Mouse (Mus musculus) lung, postnatal 0 days (tissue): ENCODE results near the gene Pcca. TPM values are rescaled to one million over a fixed set of nuclear protein-coding genes. Genes with fewer than 3 reads are reported as not detected.

ENCODE experiments used
- ATAC-seq: fragments of 200-750 bp; cut with Nextera tagmentation; 2 replicates; pipeline ENCODE4 v1.8.0; 2017; ENCODE audit warnings: moderate library complexity
- DNase-seq: peaks from one replicate; pipeline ENCODE4 v3.0.0-alpha.2; 2016; ENCODE audit warnings: low spot score
- H3K27ac ChIP-seq: fragments of 300-500 bp; sonication (generic); 2 replicates; pipeline ENCODE4 v1.5.1; 2014; ENCODE audit warnings: antibody characterized with exemption, mild to moderate bottlenecking, low read length, mixed read lengths
- H3K27me3 ChIP-seq: fragments of 300-500 bp; sonication (generic); replicated peaks from 2 replicates; pipeline ENCODE4 v1.6.1; 2014; ENCODE audit warnings: low read length, mixed read lengths; ENCODE audit not compliant: insufficient read depth
- H3K36me3 ChIP-seq: fragments of 300-500 bp; sonication (generic); 2 replicates; pipeline ENCODE4 v1.6.1; 2014; ENCODE audit warnings: low read length, mixed read lengths; ENCODE audit not compliant: insufficient read depth
- H3K4me1 ChIP-seq: fragments of 300-500 bp; sonication (generic); 2 replicates; pipeline ENCODE4 v1.6.1; 2014; ENCODE audit warnings: antibody characterized with exemption, low read depth, low read length, mixed read lengths; ENCODE audit not compliant: insufficient read depth
- H3K4me2 ChIP-seq: fragments of 300-500 bp; sonication (generic); replicated peaks from 2 replicates; pipeline ENCODE4 v1.6.1; 2014; ENCODE audit warnings: low read depth, mild to moderate bottlenecking, low read length, moderate library complexity, mixed read lengths
- H3K4me3 ChIP-seq: fragments of 300-500 bp; sonication (generic); 2 replicates; pipeline ENCODE4 v1.5.1; 2014; ENCODE audit warnings: low read depth, low read length
- H3K9ac ChIP-seq: fragments of 300-500 bp; sonication (generic); replicated peaks from 2 replicates; pipeline ENCODE4 v1.6.1; 2014; ENCODE audit warnings: low read depth, mild to moderate bottlenecking
- H3K9me3 ChIP-seq: fragments of 300-500 bp; sonication (generic); 2 replicates; pipeline ENCODE4 v1.6.1; 2016; ENCODE audit warnings: low read length, mixed read lengths
- CTCF ChIP-seq: IDR thresholded peaks from 2 replicates; pipeline ENCODE4 v1.5.1; 2016; ENCODE audit warnings: antibody characterized with exemption, mild to moderate bottlenecking
- EP300 ChIP-seq: IDR thresholded peaks from 2 replicates; pipeline ENCODE4 v1.6.1; 2016; ENCODE audit warnings: antibody characterized with exemption, mild to moderate bottlenecking, control low read depth
- WGBS: fragments of 180-500 bp; shearing (Covaris S2); extraction: QIAGEN DNeasy Blood & Tissue Kit; methylation state at CpG from one replicate; pipeline ENCODE4 v1.1.7; 2014; 5-methylcytosine and 5-hydroxymethylcytosine counted together
- polyA plus RNA-seq: library from polyadenylated mRNA; unstranded; fragments of >200 nt; fragmentation: Nextera tagmentation; extraction: Ambion mirVana; gene quantifications from 2 replicates; pipeline ENCODE4 v1.2.1, GENCODE M21; 2015

Pcca gene
- polyA plus RNA-seq, 1 experiment from 2014 or later, result 10.4 TPM

DNA sequence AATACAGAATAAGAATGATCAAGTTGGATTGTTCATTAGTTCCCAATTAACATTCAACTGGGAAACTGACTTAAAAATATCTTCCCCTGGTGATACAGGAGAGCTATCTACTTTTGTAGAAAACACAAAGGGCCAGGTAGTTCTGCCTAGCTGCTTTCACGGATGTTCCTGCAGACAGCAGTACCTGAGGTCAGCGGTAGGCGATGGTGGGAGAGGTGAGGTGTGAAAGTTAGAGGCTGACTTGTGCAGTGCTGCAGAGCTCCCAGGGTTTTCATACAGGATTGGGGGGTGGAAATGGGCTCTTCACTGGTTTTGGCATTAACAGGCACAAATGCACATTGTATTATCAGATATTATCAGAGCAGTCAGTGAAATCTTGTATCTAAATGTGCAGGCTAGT, 343.7 kb downstream of the Pcca start:
- DNase-seq (no peak), ATAC-seq (no peak)
- Histone ChIP-seq H3K4me1 (no peaks in the 10 kb centered on the region), H3K27me3 (no peaks in the 10 kb centered on the region), H3K36me3 (no peaks in the 10 kb centered on the region), H3K9ac (no peak overlapping the region), H3K27ac (no peak overlapping the region), H3K4me2 (no peak overlapping the region), H3K9me3 (no peaks in the 10 kb centered on the region), H3K4me3 (no peak overlapping the region)
- TF ChIP-seq EP300 (no peak), CTCF (no peak)
- 77% methylated on average over 3 of the region's 3 CpGs for WGBS

DNA sequence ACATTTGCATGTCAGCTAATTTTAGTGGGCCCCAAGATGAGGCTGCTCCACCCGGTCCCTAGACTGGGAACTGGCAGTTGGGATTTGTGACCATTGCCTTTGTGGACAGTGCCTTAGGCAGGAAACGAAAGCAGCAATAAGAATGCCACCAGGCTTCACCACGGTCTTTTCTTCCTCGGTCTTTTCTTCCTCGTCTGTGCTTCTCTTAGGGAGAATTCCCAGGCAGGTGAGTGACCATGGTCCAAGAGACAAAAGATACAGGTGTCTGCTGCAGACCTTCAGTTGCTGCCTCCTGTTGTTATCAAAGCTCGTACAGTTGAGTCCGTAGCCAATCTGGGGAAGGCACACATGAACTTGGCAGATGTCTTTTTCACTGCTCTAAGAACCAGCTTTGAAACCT, 346.2 kb downstream of the Pcca start:
- no peaks in the 10 kb centered on the region for H3K9me3 ChIP-seq
- TF ChIP-seq CTCF, result no peak
- no peak for TF ChIP-seq EP300
- WGBS, result 81% methylated on average over 7 of the region's 7 CpGs
- no peak overlapping the region for H3K27ac ChIP-seq
- DNase-seq, result no peak
- H3K4me3 ChIP-seq, result no peak overlapping the region
- H3K9ac ChIP-seq, result no peak overlapping the region
- ATAC-seq, result no peak
- H3K4me1 ChIP-seq, result no peaks in the 10 kb centered on the region
- no peaks in the 10 kb centered on the region for H3K27me3 ChIP-seq
- H3K4me2 ChIP-seq, result no peak overlapping the region
- no peaks in the 10 kb centered on the region for H3K36me3 ChIP-seq

DNA sequence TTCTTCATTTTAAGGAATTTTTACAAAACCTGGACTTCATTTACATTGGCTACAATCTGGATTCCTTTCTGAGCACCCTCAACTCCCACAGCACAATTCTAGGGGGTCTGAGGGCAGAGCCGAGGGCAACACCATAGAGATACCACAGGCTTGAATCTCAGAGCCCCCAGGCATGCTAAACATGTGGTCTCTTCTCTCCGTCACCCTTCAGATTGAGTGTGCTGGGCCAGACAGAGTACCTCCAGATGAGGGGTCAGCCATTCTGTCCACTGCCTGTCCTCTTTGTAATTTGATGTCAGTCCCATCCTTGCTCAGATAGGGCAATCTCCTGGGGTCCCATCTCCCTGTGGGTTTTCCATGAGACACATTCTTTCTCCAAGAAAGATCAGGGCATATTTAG, 347.6 kb downstream of the Pcca start:
- H3K27ac ChIP-seq, result no peak overlapping the region
- no peak overlapping the region for H3K4me3 ChIP-seq
- H3K9me3 ChIP-seq, result no peaks in the 10 kb centered on the region
- DNase-seq (no peak), ATAC-seq (no peak)
- H3K9ac ChIP-seq, result no peak overlapping the region
- WGBS, result 73% methylated on average over 2 of the region's 2 CpGs
- TF ChIP-seq CTCF (no peak), EP300 (no peak)
- no peaks in the 10 kb centered on the region for H3K4me1 ChIP-seq
- no peaks in the 10 kb centered on the region for H3K27me3 ChIP-seq
- no peak overlapping the region for H3K4me2 ChIP-seq
- H3K36me3 ChIP-seq, result no peaks in the 10 kb centered on the region

DNA sequence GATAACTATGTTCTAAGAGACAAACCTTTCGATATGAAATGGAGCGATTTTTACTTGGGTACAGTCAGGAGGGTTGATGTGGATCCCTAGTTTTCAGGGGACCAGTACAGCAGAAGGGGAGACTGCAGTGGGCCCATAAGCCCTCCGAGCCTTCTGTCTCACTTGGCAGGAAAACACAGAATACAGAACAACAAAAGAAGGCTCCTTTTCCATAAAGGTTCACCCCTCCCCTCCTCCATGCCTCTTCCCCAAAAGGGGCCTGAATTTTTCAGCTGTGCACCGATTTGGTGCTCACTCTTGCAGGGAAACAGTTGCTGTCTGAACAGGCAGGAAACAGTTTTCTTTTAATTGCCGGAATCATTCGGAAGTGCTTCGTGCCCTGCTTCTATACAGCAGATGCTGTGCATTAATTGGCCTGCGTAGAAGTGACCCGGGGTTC, 348.1 kb downstream of the Pcca start:
- ATAC-seq (no peak), DNase-seq (no peak)
- no peaks in the 10 kb centered on the region for H3K4me1 ChIP-seq
- no peak overlapping the region for H3K9ac ChIP-seq
- TF ChIP-seq EP300, result no peak
- TF ChIP-seq CTCF, result no peak
- H3K27ac ChIP-seq, result no peak overlapping the region
- H3K27me3 ChIP-seq, result no peaks in the 10 kb centered on the region
- no peak overlapping the region for H3K4me3 ChIP-seq
- no peaks in the 10 kb centered on the region for H3K9me3 ChIP-seq
- no peak overlapping the region for H3K4me2 ChIP-seq
- H3K36me3 ChIP-seq, result no peaks in the 10 kb centered on the region
- whole genome bisulfite sequencing, result 79% methylated on average over 9 of the region's 9 CpGs

DNA sequence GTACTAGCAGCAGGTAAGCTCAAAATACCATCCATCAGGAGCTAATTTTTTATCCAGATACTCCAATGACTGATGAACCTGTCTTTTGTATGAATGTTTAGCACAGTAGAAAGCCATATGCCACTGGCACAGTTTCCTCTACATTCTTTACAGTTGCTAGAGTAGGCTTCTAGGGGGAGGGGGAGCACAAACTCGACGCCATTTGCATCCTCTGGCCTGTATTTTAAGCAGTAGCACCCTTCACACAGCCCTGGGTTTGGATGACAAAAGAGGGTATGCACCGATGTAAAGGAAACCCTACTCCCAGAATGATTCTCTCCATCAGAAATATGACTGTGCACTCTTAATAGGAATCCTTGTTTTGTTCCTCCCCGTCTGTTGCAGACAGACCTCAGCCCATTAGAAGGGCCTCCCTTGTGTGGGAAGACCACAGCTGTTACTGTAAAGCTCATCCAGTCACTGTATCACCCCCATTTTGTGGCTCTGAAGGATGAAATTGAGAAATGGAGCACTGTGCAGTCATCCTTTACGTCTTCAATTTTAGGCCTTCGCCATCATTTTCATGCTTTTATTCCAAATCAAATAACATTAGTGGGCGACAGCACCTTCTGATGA, 348.8 kb downstream of the Pcca start:
- DNase-seq, result no peak
- H3K4me2 ChIP-seq, result no peak overlapping the region
- H3K9ac ChIP-seq, result no peak overlapping the region
- H3K4me3 ChIP-seq, result no peak overlapping the region
- no peak overlapping the region for H3K27ac ChIP-seq
- no peaks in the 10 kb centered on the region for H3K4me1 ChIP-seq
- no peak for ATAC-seq
- no peaks in the 10 kb centered on the region for H3K9me3 ChIP-seq
- WGBS, result 86% methylated on average over 7 of the region's 7 CpGs
- H3K36me3 ChIP-seq, result no peaks in the 10 kb centered on the region
- TF ChIP-seq EP300 (no peak), CTCF (no peak)
- no peaks in the 10 kb centered on the region for H3K27me3 ChIP-seq

DNA sequence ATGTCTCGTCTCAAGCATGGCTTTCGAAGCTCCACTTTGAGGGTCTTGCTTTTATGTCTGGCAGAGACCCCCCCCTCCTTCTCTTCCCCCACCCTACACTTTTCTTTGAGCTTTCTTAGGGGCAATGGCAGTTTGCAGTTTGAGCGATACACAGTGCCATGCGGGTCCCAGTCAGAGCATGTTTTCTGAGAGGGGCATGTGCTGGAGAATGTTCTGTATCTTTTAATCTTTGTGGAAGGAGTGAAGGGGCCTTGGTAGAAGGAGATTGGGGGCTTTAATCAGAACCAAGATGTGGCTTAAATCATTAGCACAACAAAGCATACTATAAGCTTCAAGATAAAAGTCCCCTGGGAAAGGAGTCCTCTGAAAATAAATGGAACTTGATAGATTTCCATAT, 349.3 kb downstream of the Pcca start:
- ATAC-seq (no peak), DNase-seq (no peak)
- Histone ChIP-seq H3K4me3 (no peak overlapping the region), H3K27ac (no peak overlapping the region), H3K4me2 (no peak overlapping the region), H3K9me3 (no peaks in the 10 kb centered on the region), H3K9ac (no peak overlapping the region), H3K36me3 (no peaks in the 10 kb centered on the region), H3K27me3 (no peaks in the 10 kb centered on the region), H3K4me1 (no peaks in the 10 kb centered on the region)
- WGBS, result 84% methylated on average over 4 of the region's 4 CpGs
- no peak for TF ChIP-seq CTCF
- no peak for TF ChIP-seq EP300
